Mouse (Mus musculus) heart, postnatal 0 days (tissue): ENCODE measurements around the gene Fbxw11.

Experiments
- CTCF ChIP-seq: IDR thresholded peaks from 2 replicates; pipeline ENCODE4 v1.5.1; 2016; ENCODE audit warnings: antibody characterized with exemption, control low read depth, low read depth
- EP300 ChIP-seq: IDR thresholded peaks from 2 replicates; pipeline ENCODE4 v1.6.1; 2016; ENCODE audit warnings: antibody characterized with exemption, low read depth

- TF ChIP-seq CTCF (no peak), EP300 (no peak)
Measured at GRCm38 (mm10) chr11:32626079-32626478, 16.4 kb upstream of the Fbxw11 start.
